Mouse (Mus musculus) hindbrain, embryonic 13.5 days (tissue): Measurements from ENCODE around the gene Mus81. TPM values are rescaled to one million over a fixed set of nuclear protein-coding genes. Genes with fewer than 3 reads are reported as not detected.

Experiments used
- ATAC-seq: fragments of 200-750 bp; cut with Nextera tagmentation; 2 replicates; pipeline ENCODE4 v1.8.0; 2017; ENCODE audit warnings: moderate TSS enrichment; ENCODE audit not compliant: low FRiP score
- H3K27ac ChIP-seq: fragments of 300-500 bp; sonication (generic); 2 replicates; pipeline ENCODE4 v1.5.1; 2015; ENCODE audit warnings: inconsistent platforms, mild to moderate bottlenecking, moderate library complexity
- H3K27me3 ChIP-seq: fragments of 300-500 bp; sonication (generic); 2 replicates; pipeline ENCODE4 v1.6.1; 2015; ENCODE audit warnings: mild to moderate bottlenecking, inconsistent platforms
- H3K36me3 ChIP-seq: fragments of 300-500 bp; sonication (generic); 2 replicates; pipeline ENCODE4 v1.6.1; 2015; ENCODE audit warnings: mild to moderate bottlenecking, inconsistent platforms
- H3K4me1 ChIP-seq: fragments of 300-500 bp; sonication (generic); replicated peaks from 2 replicates; pipeline ENCODE4 v1.6.1; 2015; ENCODE audit warnings: inconsistent platforms
- H3K4me2 ChIP-seq: fragments of 300-500 bp; sonication (generic); 2 replicates; pipeline ENCODE4 v1.6.1; 2015; ENCODE audit warnings: inconsistent platforms, mild to moderate bottlenecking, moderate library complexity
- H3K4me3 ChIP-seq: fragments of 300-500 bp; sonication (generic); 2 replicates; pipeline ENCODE4 v1.5.1; 2015; ENCODE audit warnings: mild to moderate bottlenecking, inconsistent platforms
- H3K9ac ChIP-seq: fragments of 300-500 bp; sonication (generic); 2 replicates; pipeline ENCODE4 v1.6.1; 2015; ENCODE audit warnings: mild to moderate bottlenecking, inconsistent platforms
- H3K9me3 ChIP-seq: fragments of 300-500 bp; sonication (generic); 2 replicates; pipeline ENCODE4 v1.6.1; 2016; ENCODE audit warnings: inconsistent platforms
- WGBS: fragments of 180-500 bp; shearing (Covaris S2); methylation state at CpG from one replicate; pipeline ENCODE4 v1.1.7; 2015; 5-methylcytosine and 5-hydroxymethylcytosine counted together
- polyA plus RNA-seq: library from polyadenylated mRNA; unstranded; fragments of >200 nt; fragmentation: Nextera tagmentation; extraction: Ambion mirVana; gene quantifications from 2 replicates; pipeline ENCODE4 v1.2.1, GENCODE M21; 2015

The Mus81 gene
- polyA plus RNA-seq, 1 experiment from 2014 or later: 49.7 TPM

GRCm38 (mm10) chr19:5448354-5449150, 39.6 kb downstream of the Mus81 start:
- 6% methylated on average over 36 of the region's 36 CpGs for WGBS
- no peaks in the 10 kb centered on the region; the same call in 1 of the 2 replicates for H3K36me3 ChIP-seq
- no peaks in the 10 kb centered on the region for H3K9me3 ChIP-seq
- H3K4me1 ChIP-seq: peaks cover 20% of the 10 kb centered on the region
- no peak for ATAC-seq
- peak overlapping the region; percentile 91 for H3K4me2 ChIP-seq
- H3K27ac ChIP-seq: no peak overlapping the region
- H3K9ac ChIP-seq: no peak overlapping the region
- H3K4me3 ChIP-seq: peak overlapping the region; percentile 50
- H3K27me3 ChIP-seq: peaks cover 85% of the 10 kb centered on the region

GRCm38 (mm10) chr19:5447515-5448353, 40.5 kb downstream of the Mus81 start, which contains the start of gene Fosl1:
TSS of gene Fosl1 (plus strand) at chr19:5447547.
- Histone ChIP-seq H3K4me2 (peak within 1 kb of the TSS; percentile 91), H3K36me3 (no peaks in the 10 kb centered on the region), H3K27me3 (peaks cover 86% of the 10 kb centered on the region), H3K9ac (peak within 1 kb of the TSS; percentile 64), H3K4me1 (peaks cover 20% of the 10 kb centered on the region), H3K9me3 (no peaks in the 10 kb centered on the region), H3K27ac (no peak within 1 kb of the TSS), H3K4me3 (peak within 1 kb of the TSS; percentile 50)
- peak; percentile 75 for ATAC-seq
- under 1% methylated on average over 70 of the region's 70 CpGs for WGBS

- Histone ChIP-seq H3K4me1 (peaks cover 20% of the 10 kb centered on the region), H3K4me3 (no peak overlapping the region), H3K9me3 (no peaks in the 10 kb centered on the region), H3K27me3 (peaks cover 75% of the 10 kb centered on the region), H3K9ac (no peak overlapping the region), H3K4me2 (no peak overlapping the region), H3K27ac (no peak overlapping the region), H3K36me3 (no peaks in the 10 kb centered on the region)
- no peak for ATAC-seq
- 88% methylated on average over 5 of the region's 5 CpGs for WGBS
These were observed 42.5 kb downstream of the Mus81 start for GRCm38 (mm10) chr19:5445747-5446146.

GRCm38 (mm10) chr19:5444954-5445353, 43.2 kb downstream of the Mus81 start:
- Histone ChIP-seq H3K27ac (no peak overlapping the region), H3K9ac (no peak overlapping the region), H3K27me3 (peaks cover 67% of the 10 kb centered on the region), H3K4me2 (no peak overlapping the region), H3K36me3 (no peaks in the 10 kb centered on the region), H3K4me1 (peaks cover 20% of the 10 kb centered on the region), H3K9me3 (0 out of 2 replicates have a peak, but pooled peaks cover 3% of the 10 kb centered on the region), H3K4me3 (no peak overlapping the region)
- 40% methylated on average over 7 of the region's 7 CpGs for WGBS
- ATAC-seq: no peak

GRCm38 (mm10) chr19:5444371-5444908, 43.8 kb downstream of the Mus81 start:
- H3K4me1 ChIP-seq: peaks cover 20% of the 10 kb centered on the region
- 70% methylated on average over 9 of the region's 9 CpGs for whole genome bisulfite sequencing
- no peak overlapping the region for H3K4me3 ChIP-seq
- H3K27ac ChIP-seq: no peak overlapping the region
- no peak for ATAC-seq
- no peak overlapping the region for H3K9ac ChIP-seq
- H3K9me3 ChIP-seq: 0 out of 2 replicates have a peak, but pooled peaks cover 3% of the 10 kb centered on the region
- H3K4me2 ChIP-seq: no peak overlapping the region
- H3K36me3 ChIP-seq: no peaks in the 10 kb centered on the region
- peaks cover 62% of the 10 kb centered on the region for H3K27me3 ChIP-seq

- Histone ChIP-seq H3K27ac (no peak overlapping the region), H3K36me3 (no peaks in the 10 kb centered on the region), H3K9ac (no peak overlapping the region), H3K27me3 (peaks cover 19% of the 10 kb centered on the region), H3K9me3 (no peaks in the 10 kb centered on the region), H3K4me1 (peaks cover 13% of the 10 kb centered on the region), H3K4me3 (no peak overlapping the region), H3K4me2 (peak overlapping the region; percentile 49; the same call in 1 of the 2 replicates)
- ATAC-seq: no peak
- 72% methylated on average over 7 of the region's 7 CpGs for WGBS
These were observed 54.3 kb downstream of the Mus81 start for GRCm38 (mm10) chr19:5433951-5434350.

- Histone ChIP-seq H3K27me3 (peaks cover 19% of the 10 kb centered on the region), H3K4me1 (peaks cover 13% of the 10 kb centered on the region), H3K36me3 (0 out of 2 replicates have a peak, but pooled peaks cover 3% of the 10 kb centered on the region), H3K4me2 (peak overlapping the region; percentile 49), H3K27ac (no peak overlapping the region), H3K9me3 (no peaks in the 10 kb centered on the region), H3K4me3 (peak overlapping the region; percentile 23), H3K9ac (peak overlapping the region; percentile 63; the same call in 1 of the 2 replicates)
- WGBS: 13% methylated on average over 15 of the region's 16 CpGs
- ATAC-seq: 0 out of 2 replicates have a peak, but pooled peaks have one; percentile 43
These were observed 55.0 kb downstream of the Mus81 start for GRCm38 (mm10) chr19:5432992-5433852.

Other genes with a start within 250 kb of the Mus81 start
- gene Pacs1, start 215.3 kb downstream of the Mus81 start, polyA plus RNA-seq: 33.9 TPM in 2 replicates
- gene Sf3b2, start 192.9 kb downstream of the Mus81 start, polyA plus RNA-seq: 373 and 377 TPM in 2 replicates
- gene Gal3st3, start 190.1 kb downstream of the Mus81 start, polyA plus RNA-seq: 34.1 and 36.0 TPM in 2 replicates
- gene Catsper1, start 152.7 kb downstream of the Mus81 start, polyA plus RNA-seq: not detected in 2 replicates
- 5.4 and 6.3 TPM in 2 replicates for gene Cst6, start 138.8 kb downstream of the Mus81 start, polyA plus RNA-seq
- gene Eif1ad, start 121.7 kb downstream of the Mus81 start, polyA plus RNA-seq: 53.3 and 56.4 TPM in 2 replicates
- gene Banf1, start 121.2 kb downstream of the Mus81 start, polyA plus RNA-seq: 330 and 334 TPM in 2 replicates
- gene Sart1, start 99.7 kb downstream of the Mus81 start, polyA plus RNA-seq: 72.1 and 73.0 TPM in 2 replicates
- gene Tsga10ip, start 85.9 kb downstream of the Mus81 start, polyA plus RNA-seq: 0.18 TPM in 1 of 2 replicates, not detected in the other
- 322 and 323 TPM in 2 replicates for gene Drap1, start 63.4 kb downstream of the Mus81 start, polyA plus RNA-seq
- gene AI837181, start 63.3 kb downstream of the Mus81 start, polyA plus RNA-seq: 68.5 and 69.7 TPM in 2 replicates
- 0.48 TPM in 1 of 2 replicates, not detected in the other for gene Fosl1, start 40.9 kb downstream of the Mus81 start, polyA plus RNA-seq
- 9.6 and 10.2 TPM in 2 replicates for gene Ccdc85b, start 30.5 kb downstream of the Mus81 start, polyA plus RNA-seq
- 169 and 179 TPM in 2 replicates for gene Fibp, start 27.8 kb downstream of the Mus81 start, polyA plus RNA-seq
- gene Ctsw, start 19.9 kb downstream of the Mus81 start, polyA plus RNA-seq: 5.0 and 5.8 TPM in 2 replicates
- gene Efemp2, start 14.4 kb downstream of the Mus81 start, polyA plus RNA-seq: 45.6 and 48.7 TPM in 2 replicates
- gene Cfl1, start 2.1 kb upstream of the Mus81 start, polyA plus RNA-seq: 3,676 and 3,692 TPM in 2 replicates
- 0.58 TPM in 1 of 2 replicates, not detected in the other for gene 1700020D05Rik, start 15.4 kb upstream of the Mus81 start, polyA plus RNA-seq
- gene Snx32, start 22.1 kb upstream of the Mus81 start, polyA plus RNA-seq: 80.3 and 81.1 TPM in 2 replicates
- 0.21 TPM in 1 of 2 replicates, not detected in the other for gene Ovol1, start 72.2 kb upstream of the Mus81 start, polyA plus RNA-seq
- gene Ap5b1, start 79.6 kb upstream of the Mus81 start, polyA plus RNA-seq: 2.2 and 2.9 TPM in 2 replicates
- gene Rnaseh2c, start 113.5 kb upstream of the Mus81 start, polyA plus RNA-seq: 71.2 and 80.6 TPM in 2 replicates
- gene Kat5, start 121.8 kb upstream of the Mus81 start, polyA plus RNA-seq: 77.2 and 79.7 TPM in 2 replicates
- 30.1 and 35.2 TPM in 2 replicates for gene Rela, start 149.1 kb upstream of the Mus81 start, polyA plus RNA-seq
- gene Sipa1, start 175.3 kb upstream of the Mus81 start, polyA plus RNA-seq: 15.0 and 15.4 TPM in 2 replicates
- 11.6 and 14.4 TPM in 2 replicates for gene Map3k11, start 200.3 kb upstream of the Mus81 start, polyA plus RNA-seq
- gene Pcnx3, start 200.5 kb upstream of the Mus81 start, polyA plus RNA-seq: 21.3 and 24.4 TPM in 2 replicates
- gene Kcnk7, start 216.0 kb upstream of the Mus81 start, polyA plus RNA-seq: 0.44 and 0.63 TPM in 2 replicates
- gene Ehbp1l1, start 237.9 kb upstream of the Mus81 start, polyA plus RNA-seq: 6.7 and 10.1 TPM in 2 replicates
- gene Fam89b, start 241.3 kb upstream of the Mus81 start, polyA plus RNA-seq: 184 and 187 TPM in 2 replicates